Mouse (Mus musculus) spleen, postnatal 14 days (tissue): ENCODE measurements at regions not wholly inside any gene's neighbourhood (a gene's known extent, or its start where the extent isn't known, plus 50 kb on each side); places are given as distances from the start of the nearest gene placed in this dataset.

Experiments
- DNase-seq, 2 experiments: peaks; one replicate each; pipeline ENCODE4 v3.0.0; 2021 to 2022; ENCODE audit warnings: low spot score in 2 of 2

GRCm38 (mm10) chr7:137882876-137883275 is 445.5 kb downstream of the Glrx3 start:
- no peak for DNase-seq

DNA sequence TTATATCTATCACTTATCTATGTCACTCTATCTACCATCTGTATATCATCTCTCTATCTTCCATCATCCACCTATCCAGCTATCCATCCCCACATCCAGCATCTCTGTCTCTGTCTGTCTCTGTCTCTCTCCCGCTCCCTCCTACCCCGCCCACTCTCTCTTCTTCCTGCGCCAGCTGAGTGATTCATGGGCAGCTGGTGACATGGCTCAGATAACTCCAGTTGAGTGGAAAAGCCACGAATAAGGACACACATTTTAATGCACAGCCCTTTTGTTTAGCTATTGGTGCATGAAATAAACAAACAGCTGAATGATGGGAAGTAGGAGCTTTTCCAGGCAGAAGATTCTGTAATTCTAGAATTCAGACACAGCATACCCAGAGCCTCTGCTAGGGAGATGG is 446.3 kb downstream of the Glrx3 start:
- DNase-seq = no peak

DNA sequence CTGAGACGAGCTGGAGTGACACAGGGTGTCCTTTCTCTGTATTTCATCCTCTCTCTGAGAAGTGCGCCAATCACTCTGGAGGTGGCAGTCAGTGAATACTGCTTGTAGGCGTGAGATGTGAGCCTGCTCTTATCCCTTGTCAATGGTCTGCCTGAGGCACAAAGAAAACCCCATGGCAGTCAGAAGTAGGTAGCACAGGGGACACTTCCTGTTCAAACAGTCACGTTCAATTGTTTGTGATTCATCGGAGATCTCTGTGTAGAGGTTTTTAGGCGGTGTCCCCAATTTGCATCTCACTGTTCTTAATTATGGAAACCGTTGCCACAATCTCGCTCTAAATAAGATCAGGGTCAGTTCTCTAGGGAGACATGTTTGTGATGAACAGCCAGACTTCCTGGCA is 447.7 kb downstream of the Glrx3 start:
- DNase-seq = no peak

DNA sequence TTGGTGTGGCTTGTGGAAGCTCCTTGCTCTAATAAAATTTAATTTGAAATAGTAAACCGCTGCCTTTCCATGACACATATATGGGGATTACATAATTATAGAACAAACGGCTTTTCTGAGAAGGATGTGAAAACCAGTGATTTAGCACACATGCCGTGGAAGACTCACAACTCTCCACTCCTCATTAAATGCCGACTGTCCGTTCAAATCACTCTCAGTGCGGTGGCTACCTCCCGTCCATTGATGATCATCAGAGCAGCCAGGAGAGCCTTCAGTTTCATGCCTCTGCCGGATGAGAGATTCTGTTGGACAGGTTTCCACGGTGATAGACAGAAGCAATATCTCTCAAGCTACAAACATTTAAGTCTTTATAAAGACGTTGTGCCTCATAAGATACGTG is 451.3 kb downstream of the Glrx3 start:
- no peak for DNase-seq

- no peak for DNase-seq
Observed at GRCm38 (mm10) chr7:137906424-137907060, 469.1 kb downstream of the Glrx3 start.

DNA sequence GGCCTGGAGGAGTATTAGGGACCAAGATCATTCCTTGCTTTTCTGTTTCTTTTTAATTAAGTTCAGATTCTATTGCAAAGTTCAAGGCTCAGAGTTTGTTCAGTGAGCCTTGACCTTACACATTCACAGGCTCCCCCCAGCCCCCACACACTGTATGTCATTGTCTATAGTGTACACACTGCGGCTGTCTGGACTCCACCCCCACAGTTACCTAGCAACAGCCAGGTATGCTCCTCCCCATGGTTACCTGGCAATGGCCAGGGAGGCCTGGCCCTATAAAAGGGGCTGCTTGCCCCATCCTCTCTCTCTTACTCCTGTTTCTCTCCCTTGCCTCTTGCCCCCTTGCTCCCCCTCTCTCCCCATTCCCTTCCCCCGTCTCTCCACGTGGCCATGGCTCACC is 472.0 kb downstream of the Glrx3 start:
- DNase-seq = no peak

DNA sequence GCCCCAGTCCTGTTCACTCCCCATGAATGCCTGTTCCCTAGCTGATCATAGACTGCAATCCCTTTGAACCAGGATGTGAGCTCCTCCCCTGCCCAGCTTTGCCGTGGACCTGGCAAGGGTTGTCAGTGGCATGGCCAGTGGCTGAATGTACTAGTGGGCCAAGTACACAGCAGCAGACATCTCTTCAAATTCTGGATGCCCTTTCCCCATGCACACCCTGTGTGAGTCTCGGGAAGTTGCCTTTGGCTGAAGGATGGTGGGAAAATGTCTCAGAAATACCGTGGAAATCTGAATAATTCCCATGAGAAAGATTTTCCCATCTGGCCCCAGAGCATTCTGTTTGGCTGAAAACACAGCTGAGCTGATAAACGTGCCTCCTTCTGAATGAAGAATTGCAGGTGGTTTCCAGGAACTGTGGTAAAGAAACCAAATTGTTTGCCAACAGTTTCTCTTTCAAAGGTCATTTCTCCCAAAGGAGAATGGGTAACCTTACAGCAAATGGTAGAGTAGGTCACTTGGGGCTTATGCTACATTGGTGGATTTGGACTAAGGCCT is 476.2 kb downstream of the Glrx3 start:
- no peak for DNase-seq

- DNase-seq = no peak
Observed at GRCm38 (mm10) chr7:137914506-137914905, 477.1 kb downstream of the Glrx3 start.

DNA sequence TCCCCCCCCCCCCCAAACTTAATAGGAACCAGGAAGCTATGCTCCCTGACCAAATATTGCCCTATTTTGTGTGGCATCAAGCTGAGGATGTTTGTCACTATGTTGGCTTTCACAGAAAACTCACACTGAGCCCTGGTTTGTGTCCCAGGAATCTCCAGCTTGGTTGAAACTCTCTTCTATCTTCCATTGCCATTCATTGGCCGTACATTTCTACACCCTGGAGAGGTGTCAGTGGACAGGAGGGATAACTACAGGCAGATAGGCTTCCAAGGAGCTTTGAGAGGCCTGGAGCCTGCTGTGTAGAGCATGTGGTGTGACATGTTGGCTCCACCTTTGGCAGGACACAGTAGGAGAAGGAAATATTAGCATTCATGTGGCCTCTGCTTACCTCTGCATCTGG is 478.9 kb downstream of the Glrx3 start:
- DNase-seq = no peak

- DNase-seq = no peak
Observed at GRCm38 (mm10) chr7:137924464-137925167, 472.9 kb downstream of the Tcerg1l start.

DNA sequence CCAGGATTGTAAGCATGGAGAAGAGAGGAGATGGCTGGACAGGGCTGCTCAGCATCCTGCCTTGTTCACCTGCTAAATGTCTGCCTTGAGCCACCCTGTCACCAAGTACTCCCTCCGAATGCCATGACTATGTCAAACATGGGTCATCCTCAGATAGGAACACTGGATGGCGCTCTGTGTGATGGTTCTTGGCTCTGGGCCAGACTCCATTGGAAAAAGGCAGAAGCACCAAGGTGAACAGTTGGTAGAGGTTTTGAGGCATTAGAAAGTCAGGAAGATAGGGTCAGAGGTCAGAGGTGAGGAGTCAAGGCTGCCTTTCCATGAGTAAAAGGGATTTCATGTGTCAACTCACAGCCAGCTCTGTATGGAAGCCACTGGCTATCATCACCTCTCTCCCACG is 471.9 kb downstream of the Tcerg1l start:
- DNase-seq = no peak

DNA sequence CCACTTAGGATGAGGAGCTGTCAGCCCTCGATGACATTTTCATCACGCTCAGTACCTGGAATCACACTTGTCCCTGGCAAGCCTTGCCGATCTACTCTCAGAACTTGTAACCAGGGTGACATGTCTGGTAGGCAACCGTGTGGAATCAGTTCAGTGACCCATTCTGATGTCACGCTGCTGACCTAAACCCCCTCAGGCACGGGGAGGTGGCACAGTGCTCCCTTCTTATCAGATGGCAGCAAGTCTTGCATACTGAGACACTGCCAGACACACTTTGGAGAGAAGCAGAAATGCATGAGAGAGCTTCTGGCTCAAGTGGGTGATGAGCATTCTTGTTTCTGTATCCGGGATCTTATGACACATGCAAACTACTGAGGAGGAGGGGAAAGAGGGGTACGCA is 470.2 kb downstream of the Tcerg1l start:
- DNase-seq = no peak

DNA sequence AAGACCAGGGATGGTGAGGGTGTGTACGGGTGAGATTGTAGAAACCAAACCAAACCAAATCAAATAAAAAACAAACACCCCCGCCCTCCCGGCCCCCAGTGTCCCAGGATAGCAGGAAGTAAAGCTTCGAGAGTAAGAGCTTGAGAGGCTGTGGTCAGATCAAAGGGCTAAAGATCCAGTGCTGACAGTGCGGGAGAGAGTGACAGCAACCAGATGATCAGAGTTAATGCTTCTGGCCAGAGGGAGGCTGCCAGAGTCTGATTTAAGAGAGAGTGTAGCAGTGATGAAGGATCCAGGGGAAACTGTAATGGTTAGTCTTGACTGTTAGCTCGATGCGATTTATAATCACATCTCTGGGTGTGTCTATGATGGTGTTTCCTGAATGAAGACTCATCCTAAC is 467.3 kb downstream of the Tcerg1l start:
- no peak for DNase-seq

GRCm38 (mm10) chr7:137935896-137936295 is 461.6 kb downstream of the Tcerg1l start:
- DNase-seq = no peak

DNA sequence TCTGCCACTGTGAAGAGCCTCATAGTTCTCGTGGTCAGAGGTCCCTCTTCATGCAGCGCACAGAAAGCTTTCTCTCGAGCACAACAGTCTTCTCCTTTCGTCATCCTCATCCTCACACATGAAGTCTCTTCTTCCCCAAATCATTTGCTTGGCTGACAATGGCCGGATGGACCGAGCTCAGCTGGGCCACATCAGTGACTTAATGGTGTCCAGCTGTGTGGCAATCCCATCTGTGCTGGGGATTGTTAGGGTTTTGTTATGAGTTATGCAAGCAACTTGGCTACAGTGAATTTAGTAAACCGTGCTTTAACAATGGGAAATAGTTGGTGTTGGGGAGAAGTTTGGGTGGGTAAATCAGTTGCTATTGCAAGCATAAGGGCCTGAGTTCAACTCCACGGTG is 458.4 kb downstream of the Tcerg1l start:
- no peak for DNase-seq

DNA sequence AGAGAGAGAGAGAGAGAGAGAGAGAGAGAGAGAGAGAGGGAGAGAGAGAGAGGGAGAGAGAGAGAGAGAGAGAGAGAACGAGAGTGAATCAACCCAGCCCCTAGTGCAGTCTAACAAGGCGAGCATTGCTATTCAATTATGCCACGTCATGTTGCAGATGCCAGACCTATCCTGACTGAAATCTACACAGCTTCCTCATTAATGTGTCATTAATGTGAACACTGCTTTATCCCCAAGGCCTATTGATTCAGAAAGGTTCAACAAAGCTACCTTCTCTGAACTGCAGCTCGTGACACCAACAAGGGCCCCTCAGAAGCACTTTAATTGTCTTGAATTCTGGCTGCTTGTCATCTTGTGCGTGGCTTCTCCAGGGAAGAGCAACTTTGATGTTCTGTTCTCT is 457.4 kb downstream of the Tcerg1l start:
- DNase-seq = no peak

DNA sequence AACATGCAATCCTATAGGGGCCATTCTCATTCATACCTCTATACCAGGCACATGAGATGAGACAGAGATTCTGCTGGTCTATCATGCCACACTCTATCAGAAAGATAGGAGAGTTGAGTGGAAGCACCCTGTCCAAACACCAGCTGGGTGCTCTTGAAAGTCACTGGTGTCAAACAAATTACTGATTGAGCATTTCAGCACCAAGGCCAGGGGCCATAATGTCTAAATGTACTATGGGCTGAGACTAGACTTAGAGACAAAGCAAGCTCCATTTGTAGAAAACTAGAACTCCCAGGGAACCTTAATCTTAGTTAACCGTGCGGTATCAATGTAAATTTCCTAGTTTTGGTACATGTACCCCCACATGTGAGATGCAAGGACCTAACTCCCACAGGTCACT is 452.5 kb downstream of the Tcerg1l start:
- DNase-seq = no peak

DNA sequence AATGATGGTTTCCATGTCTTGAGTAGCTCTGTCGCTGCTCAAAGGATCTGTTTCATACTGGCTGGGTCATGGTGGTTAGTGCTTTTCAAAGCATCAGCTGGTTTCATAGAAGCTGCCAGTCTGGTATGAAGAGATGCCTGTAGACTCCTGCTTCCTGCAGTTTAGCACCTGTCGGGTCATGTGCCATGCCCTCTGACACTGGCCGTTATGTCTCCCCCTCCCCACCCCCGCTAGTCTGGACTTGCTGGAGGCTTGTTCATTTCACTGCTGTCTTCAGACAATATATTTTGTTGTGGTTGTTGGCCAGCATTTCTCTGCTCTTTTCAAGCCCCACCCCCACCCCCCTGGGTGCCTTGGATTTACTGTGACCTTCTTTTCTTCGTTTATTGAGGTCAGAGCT is 450.1 kb downstream of the Tcerg1l start:
- no peak for DNase-seq

DNA sequence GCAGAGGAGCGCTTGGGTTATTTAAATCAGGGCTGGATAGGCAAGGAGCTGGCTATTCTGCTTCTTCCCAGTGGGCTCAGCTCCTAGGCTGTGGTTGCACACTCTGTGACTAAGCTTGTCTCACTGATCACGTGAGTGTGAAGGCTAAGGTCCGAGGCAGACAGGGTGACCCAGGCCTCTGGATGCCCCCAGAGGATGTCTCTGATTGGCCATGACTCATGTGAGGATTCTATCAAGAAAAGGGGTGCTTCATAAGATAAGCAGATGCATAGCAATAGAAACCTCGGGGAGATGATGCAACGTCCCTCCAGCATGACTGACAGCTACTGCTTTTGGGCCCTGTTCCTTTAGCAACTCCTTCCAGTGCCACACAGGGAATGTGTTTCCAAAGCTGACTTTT is 440.2 kb downstream of the Tcerg1l start:
- no peak for DNase-seq

GRCm38 (mm10) chr7:137957848-137958247 is 439.7 kb downstream of the Tcerg1l start:
- DNase-seq = no peak

GRCm38 (mm10) chr7:137963470-137964095 is 433.9 kb downstream of the Tcerg1l start:
- no peak for DNase-seq

- no peak for DNase-seq
Observed at GRCm38 (mm10) chr7:137974705-137975104, 422.8 kb downstream of the Tcerg1l start.

GRCm38 (mm10) chr7:137977527-137977926 is 420.0 kb downstream of the Tcerg1l start:
- no peak for DNase-seq
